Mouse (Mus musculus) neural tube, embryonic 12.5 days (tissue): ENCODE measurements around the gene Camk1d. TPM values are rescaled to one million over a fixed set of nuclear protein-coding genes. Genes with fewer than 3 reads are reported as not detected.

Source experiments
- ATAC-seq: fragments of 200-750 bp; cut with Nextera tagmentation; 2 replicates; pipeline ENCODE4 v1.8.0; 2017; ENCODE audit warnings: low read depth, mild to moderate bottlenecking, moderate TSS enrichment, moderate library complexity; ENCODE audit not compliant: low FRiP score
- H3K27ac ChIP-seq: fragments of 300-500 bp; sonication (generic); 2 replicates; pipeline ENCODE4 v1.5.1; 2016
- H3K27me3 ChIP-seq: fragments of 300-500 bp; sonication (generic); replicated peaks from 2 replicates; pipeline ENCODE4 v1.6.1; 2016; ENCODE audit warnings: mild to moderate bottlenecking
- H3K36me3 ChIP-seq: fragments of 300-500 bp; sonication (generic); 2 replicates; pipeline ENCODE4 v1.6.1; 2016; ENCODE audit warnings: mild to moderate bottlenecking
- H3K4me1 ChIP-seq: fragments of 300-500 bp; sonication (generic); 2 replicates; pipeline ENCODE4 v1.6.1; 2016
- H3K4me2 ChIP-seq: fragments of 300-500 bp; sonication (generic); replicated peaks from 2 replicates; pipeline ENCODE4 v1.6.1; 2016; ENCODE audit warnings: mild to moderate bottlenecking
- H3K4me3 ChIP-seq: fragments of 300-500 bp; sonication (generic); 2 replicates; pipeline ENCODE4 v1.5.1; 2016
- H3K9ac ChIP-seq: fragments of 300-500 bp; sonication (generic); 2 replicates; pipeline ENCODE4 v1.6.1; 2016; ENCODE audit warnings: mild to moderate bottlenecking
- H3K9me3 ChIP-seq: fragments of 300-500 bp; sonication (generic); 2 replicates; pipeline ENCODE4 v1.6.1; 2016; ENCODE audit warnings: mild to moderate bottlenecking
- WGBS: fragments of 180-500 bp; shearing (Covaris S2); methylation state at CpG from one replicate; pipeline ENCODE4 v1.1.7; 2016; 5-methylcytosine and 5-hydroxymethylcytosine counted together
- polyA plus RNA-seq: library from polyadenylated mRNA; unstranded; fragments of >200 nt; fragmentation: Nextera tagmentation; extraction: Ambion mirVana; gene quantifications from 2 replicates; pipeline ENCODE4 v1.2.1, GENCODE M21; 2016

The Camk1d gene
- polyA plus RNA-seq, 1 experiment from 2014 or later = 2.4 TPM

DNA sequence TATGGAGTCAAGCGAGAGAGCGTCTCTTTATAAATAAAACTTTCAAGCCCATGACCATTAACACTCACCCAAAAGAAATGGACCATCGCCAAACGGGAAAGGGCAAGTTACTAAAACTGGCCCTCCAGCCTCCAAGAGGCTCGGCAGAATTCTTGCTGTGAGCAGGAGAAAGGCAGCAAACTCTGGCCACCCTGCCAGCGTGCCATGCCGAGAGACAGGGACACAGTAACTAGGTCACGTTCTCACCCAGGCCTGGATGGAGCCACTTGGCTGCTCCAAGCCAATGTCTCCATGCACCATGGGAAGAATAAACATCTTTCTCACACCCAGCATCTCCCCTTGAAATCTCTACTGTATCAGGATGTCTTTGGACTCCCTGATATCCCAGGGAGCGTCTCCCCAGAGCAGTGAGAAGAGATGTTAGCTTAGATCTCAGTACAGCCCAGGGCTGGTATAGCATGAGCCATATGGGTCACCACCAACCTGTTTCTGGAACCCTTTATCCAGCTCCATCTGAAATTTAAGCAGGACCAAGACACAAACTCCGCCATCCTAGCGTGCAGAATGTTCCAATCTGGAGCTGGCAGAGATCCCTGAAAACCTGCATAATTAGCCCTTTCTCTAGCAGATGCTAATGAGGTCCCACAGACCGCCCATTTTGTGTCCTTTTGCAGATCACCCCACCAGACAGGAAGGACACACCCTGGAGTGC, 38.7 kb downstream of the Camk1d start:
- Histone ChIP-seq H3K9ac (no peak overlapping the region), H3K4me1 (peaks cover 10% of the 10 kb centered on the region; the same call in 1 of the 2 replicates), H3K27me3 (no peaks in the 10 kb centered on the region), H3K36me3 (no peaks in the 10 kb centered on the region), H3K4me2 (no peak overlapping the region), H3K27ac (no peak overlapping the region), H3K4me3 (no peak overlapping the region), H3K9me3 (no peaks in the 10 kb centered on the region)
- no peak for ATAC-seq
- 82% methylated on average over 12 of the region's 12 CpGs for WGBS

DNA sequence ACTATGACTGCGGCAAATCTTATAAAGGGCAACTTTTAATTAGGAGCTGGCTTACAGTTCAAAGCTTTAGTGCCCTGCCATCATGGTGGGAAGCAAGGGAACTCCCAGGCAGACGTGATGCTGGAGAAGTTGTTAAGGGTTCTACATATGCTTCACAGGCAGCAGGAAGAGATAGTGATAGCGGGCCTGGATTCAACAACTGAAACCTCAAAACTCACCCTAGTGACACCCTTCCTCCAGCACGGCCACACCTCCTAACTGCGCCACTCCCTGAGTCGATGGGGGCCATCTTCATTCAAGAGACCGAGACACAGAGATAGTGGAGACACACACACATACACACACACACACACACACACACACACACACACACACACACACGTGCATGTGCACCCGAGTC, 39.8 kb downstream of the Camk1d start:
- Histone ChIP-seq H3K27me3 (no peaks in the 10 kb centered on the region), H3K4me1 (peaks cover 8% of the 10 kb centered on the region; the same call in 1 of the 2 replicates), H3K9ac (no peak overlapping the region), H3K4me3 (no peak overlapping the region), H3K4me2 (no peak overlapping the region), H3K9me3 (no peaks in the 10 kb centered on the region), H3K27ac (no peak overlapping the region), H3K36me3 (no peaks in the 10 kb centered on the region)
- ATAC-seq = no peak
- 90% methylated on average over 9 of the region's 9 CpGs for WGBS

DNA sequence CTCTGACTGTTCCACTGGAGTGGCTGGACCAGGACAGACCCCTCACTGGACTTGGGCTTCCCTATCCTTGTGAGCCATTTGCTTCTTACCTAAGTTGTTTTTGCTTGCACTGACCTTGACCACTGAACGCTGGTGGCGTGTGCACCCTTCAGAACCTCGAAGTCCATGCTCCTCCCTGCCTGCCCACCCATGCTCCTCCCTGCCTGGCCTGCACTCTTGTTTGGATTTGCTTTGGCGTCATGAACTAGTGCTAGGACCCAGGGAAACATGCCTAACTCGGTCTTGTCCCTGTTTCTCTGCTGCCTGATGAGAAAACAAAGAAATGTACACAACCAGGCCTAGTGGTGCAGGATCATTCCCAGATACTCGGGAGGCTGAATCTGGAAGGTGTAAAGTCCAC, 40.5 kb downstream of the Camk1d start:
- ATAC-seq = no peak
- no peaks in the 10 kb centered on the region for H3K9me3 ChIP-seq
- H3K4me2 ChIP-seq = no peak overlapping the region
- H3K9ac ChIP-seq = no peak overlapping the region
- peaks cover 8% of the 10 kb centered on the region; the same call in 1 of the 2 replicates for H3K4me1 ChIP-seq
- H3K27me3 ChIP-seq = no peaks in the 10 kb centered on the region
- H3K27ac ChIP-seq = no peak overlapping the region
- no peak overlapping the region for H3K4me3 ChIP-seq
- no peaks in the 10 kb centered on the region for H3K36me3 ChIP-seq
- WGBS = 85% methylated on average over 6 of the region's 6 CpGs

DNA sequence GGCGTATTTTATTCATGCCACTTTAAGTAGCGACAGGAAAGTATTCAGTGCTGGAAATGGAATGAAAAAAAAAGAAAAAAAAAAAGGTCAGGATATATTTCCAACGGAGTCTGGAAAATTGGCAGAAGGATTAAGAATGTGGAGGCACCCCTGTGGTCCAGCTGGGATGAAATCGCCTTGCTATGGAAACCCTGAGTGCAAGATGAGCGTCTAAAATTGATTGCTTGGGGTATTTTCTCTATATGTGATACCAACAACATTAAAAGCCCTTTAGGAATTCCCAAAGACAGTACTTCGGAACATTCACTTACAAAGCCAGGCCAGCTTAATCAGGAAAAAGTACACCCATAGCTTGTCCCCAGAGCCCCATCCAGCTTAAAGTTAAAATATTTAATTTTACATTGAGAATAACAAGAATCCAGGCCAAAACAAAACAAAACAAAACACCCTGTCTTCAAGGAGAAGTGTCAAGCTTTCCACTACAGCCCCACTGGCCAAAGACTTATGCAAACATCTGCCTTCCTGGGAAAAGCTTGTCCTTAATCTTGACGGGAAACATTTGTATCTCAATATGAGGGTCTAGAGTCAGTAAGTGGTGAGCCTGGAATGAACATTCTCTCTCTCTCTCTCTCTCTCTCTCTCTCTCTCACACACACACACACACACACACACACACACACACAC, 41.3 kb downstream of the Camk1d start:
- Histone ChIP-seq H3K27me3 (no peaks in the 10 kb centered on the region), H3K4me2 (no peak overlapping the region), H3K4me1 (peaks cover 8% of the 10 kb centered on the region; the same call in 1 of the 2 replicates), H3K9ac (no peak overlapping the region), H3K9me3 (no peaks in the 10 kb centered on the region), H3K27ac (no peak overlapping the region), H3K36me3 (no peaks in the 10 kb centered on the region), H3K4me3 (no peak overlapping the region)
- 62% methylated on average over 7 of the region's 7 CpGs for WGBS
- no peak for ATAC-seq

DNA sequence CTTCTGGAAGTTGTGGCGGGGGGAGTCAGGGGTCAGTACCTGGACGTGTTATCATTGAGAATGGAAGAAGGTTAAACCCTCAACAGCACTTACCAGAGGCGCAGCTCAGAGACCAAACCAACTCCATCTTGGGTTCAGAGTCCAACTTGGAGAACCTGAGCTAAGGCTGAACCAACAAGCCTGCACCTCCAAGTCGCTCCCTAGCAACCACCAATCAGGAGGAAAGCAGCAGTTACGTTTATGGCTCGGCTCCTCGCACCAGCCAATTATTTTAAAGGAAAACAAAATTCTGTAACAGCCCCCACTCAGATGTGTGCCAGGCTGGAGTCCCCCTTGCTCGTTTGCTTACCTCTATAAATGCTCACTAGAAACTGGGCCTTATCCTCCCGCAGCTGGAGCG, 44.2 kb downstream of the Camk1d start:
- H3K4me1 ChIP-seq = no peaks in the 10 kb centered on the region; the same call in 1 of the 2 replicates
- no peak overlapping the region for H3K27ac ChIP-seq
- no peak overlapping the region for H3K4me2 ChIP-seq
- no peak for ATAC-seq
- no peaks in the 10 kb centered on the region for H3K36me3 ChIP-seq
- 92% methylated on average over 10 of the region's 10 CpGs for WGBS
- H3K9me3 ChIP-seq = no peaks in the 10 kb centered on the region
- H3K4me3 ChIP-seq = no peak overlapping the region
- H3K27me3 ChIP-seq = no peaks in the 10 kb centered on the region
- no peak overlapping the region for H3K9ac ChIP-seq

DNA sequence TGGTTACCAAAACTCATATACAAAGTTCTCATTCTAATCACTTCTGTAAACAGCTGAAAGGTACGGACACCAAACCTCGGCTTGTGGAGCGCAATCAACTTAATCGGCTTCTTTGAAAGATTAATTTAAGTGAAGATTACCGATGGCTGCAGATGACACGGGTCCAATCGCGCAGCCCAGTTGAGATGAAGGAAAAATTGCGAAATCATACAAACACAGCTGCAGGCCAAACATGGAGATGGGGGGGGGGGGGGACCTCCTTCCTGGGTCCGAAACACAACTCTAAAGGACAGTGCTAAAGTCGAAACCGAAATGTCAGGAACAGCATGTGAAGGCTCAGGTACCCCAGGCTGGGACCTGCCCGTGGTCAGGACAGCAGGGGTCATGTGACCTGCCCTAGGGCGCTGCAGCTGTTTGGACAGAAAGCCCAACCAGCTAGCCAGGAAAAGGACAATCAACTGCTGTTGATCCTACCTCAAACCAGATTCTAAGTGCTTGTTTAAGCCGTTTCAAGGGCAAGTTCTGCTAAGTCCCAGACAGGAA, 44.7 kb downstream of the Camk1d start:
- H3K36me3 ChIP-seq = no peaks in the 10 kb centered on the region
- no peaks in the 10 kb centered on the region for H3K27me3 ChIP-seq
- H3K9me3 ChIP-seq = no peaks in the 10 kb centered on the region
- no peak overlapping the region for H3K9ac ChIP-seq
- 90% methylated on average over 15 of the region's 15 CpGs for WGBS
- no peak overlapping the region for H3K4me2 ChIP-seq
- no peaks in the 10 kb centered on the region for H3K4me1 ChIP-seq
- H3K4me3 ChIP-seq = no peak overlapping the region
- H3K27ac ChIP-seq = no peak overlapping the region
- no peak for ATAC-seq

DNA sequence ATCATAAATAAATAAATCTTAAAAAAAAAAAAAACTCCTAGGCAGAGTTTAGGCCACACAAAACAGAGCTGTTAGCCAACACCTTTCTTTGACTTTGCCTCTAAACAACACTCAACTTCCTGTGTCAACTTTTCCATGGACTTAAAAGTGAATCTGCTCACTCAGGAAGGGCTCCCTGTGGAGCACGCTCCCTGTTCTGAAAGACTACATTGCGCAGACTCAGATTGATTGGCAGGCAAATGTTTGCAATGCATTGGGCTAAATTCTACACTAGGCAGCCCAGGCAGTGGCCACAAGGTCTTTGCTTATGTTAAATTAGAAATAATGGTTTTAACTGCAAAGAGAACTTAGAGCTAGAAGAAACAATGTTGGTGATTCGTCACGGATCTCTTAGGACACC, 45.4 kb downstream of the Camk1d start:
- no peak overlapping the region for H3K4me3 ChIP-seq
- H3K9me3 ChIP-seq = no peaks in the 10 kb centered on the region
- H3K27ac ChIP-seq = no peak overlapping the region
- H3K4me1 ChIP-seq = no peaks in the 10 kb centered on the region
- no peaks in the 10 kb centered on the region for H3K36me3 ChIP-seq
- no peak overlapping the region for H3K9ac ChIP-seq
- 86% methylated on average over 4 of the region's 4 CpGs for WGBS
- no peaks in the 10 kb centered on the region for H3K27me3 ChIP-seq
- ATAC-seq = no peak
- H3K4me2 ChIP-seq = no peak overlapping the region

DNA sequence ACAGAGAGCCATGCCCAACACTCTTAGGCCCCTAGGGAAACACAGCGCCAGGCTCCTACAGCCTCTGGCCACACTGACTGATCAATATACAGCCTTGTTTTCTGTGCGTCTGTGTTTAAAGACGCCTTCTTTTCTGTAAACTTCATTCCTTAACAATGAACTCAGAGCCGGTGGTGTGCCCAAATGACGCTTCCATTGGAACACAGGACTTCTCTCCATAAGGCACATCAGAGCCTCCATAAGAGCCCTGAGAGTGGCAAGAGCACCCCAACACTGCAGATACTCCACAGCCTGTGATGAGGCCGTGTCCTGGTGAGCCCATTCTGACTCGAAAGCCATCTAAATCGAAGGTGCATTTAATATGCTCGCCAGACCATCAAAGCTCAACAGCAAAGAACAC, 50.8 kb downstream of the Camk1d start:
- H3K27ac ChIP-seq = no peak overlapping the region
- no peaks in the 10 kb centered on the region for H3K9me3 ChIP-seq
- no peak for ATAC-seq
- no peak overlapping the region for H3K4me2 ChIP-seq
- 92% methylated on average over 9 of the region's 9 CpGs for WGBS
- H3K4me3 ChIP-seq = no peak overlapping the region
- H3K4me1 ChIP-seq = no peaks in the 10 kb centered on the region
- no peaks in the 10 kb centered on the region for H3K36me3 ChIP-seq
- no peaks in the 10 kb centered on the region for H3K27me3 ChIP-seq
- H3K9ac ChIP-seq = no peak overlapping the region

DNA sequence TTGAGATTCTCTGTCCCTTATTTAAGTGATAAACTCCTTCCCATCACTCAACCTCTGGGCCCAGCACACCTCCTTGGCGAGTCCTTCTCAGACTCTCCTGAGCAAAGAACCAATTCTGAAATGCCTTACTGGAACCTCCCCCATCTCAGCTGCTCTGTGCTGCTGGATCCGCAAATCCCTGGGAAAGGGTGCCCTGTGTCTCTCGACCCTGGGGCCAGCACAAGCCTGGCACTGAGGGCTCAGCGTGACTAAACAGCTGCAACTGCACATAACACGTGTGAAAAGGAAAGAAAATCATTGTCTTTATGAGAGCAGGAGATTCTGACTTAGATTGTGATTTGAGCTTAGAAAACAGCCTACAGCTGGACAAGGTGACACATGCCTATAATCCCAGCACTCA, 52.4 kb downstream of the Camk1d start:
- no peak overlapping the region for H3K4me2 ChIP-seq
- 72% methylated on average over 5 of the region's 5 CpGs for WGBS
- no peaks in the 10 kb centered on the region for H3K27me3 ChIP-seq
- H3K9ac ChIP-seq = no peak overlapping the region
- no peaks in the 10 kb centered on the region for H3K4me1 ChIP-seq
- ATAC-seq = no peak
- no peaks in the 10 kb centered on the region for H3K36me3 ChIP-seq
- no peak overlapping the region for H3K4me3 ChIP-seq
- no peaks in the 10 kb centered on the region for H3K9me3 ChIP-seq
- no peak overlapping the region for H3K27ac ChIP-seq

DNA sequence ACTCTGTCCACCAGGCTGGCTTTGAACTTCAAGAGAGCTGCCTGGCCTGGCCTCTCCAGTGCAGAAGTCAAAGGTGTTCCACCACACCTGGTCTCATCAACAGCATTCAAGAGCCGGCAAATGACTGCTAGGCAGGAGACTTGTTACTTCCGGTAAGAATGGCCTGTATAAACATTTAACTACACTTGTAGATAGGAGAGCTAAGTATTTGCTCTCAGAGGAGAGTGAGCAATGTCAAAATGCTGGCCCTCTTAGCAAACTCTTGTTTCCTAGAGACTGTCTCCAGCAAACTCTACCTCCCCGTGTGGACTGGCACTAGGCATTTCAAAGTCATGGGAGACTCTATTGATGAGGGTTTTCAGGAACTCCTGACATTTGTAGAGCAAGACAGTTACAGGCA, 56.3 kb downstream of the Camk1d start:
- Histone ChIP-seq H3K4me2 (no peak overlapping the region), H3K9ac (no peak overlapping the region), H3K36me3 (no peaks in the 10 kb centered on the region), H3K27ac (no peak overlapping the region), H3K4me3 (no peak overlapping the region), H3K9me3 (no peaks in the 10 kb centered on the region), H3K27me3 (no peaks in the 10 kb centered on the region), H3K4me1 (no peaks in the 10 kb centered on the region)
- 85% methylated on average over 3 of the region's 3 CpGs for WGBS
- no peak for ATAC-seq

DNA sequence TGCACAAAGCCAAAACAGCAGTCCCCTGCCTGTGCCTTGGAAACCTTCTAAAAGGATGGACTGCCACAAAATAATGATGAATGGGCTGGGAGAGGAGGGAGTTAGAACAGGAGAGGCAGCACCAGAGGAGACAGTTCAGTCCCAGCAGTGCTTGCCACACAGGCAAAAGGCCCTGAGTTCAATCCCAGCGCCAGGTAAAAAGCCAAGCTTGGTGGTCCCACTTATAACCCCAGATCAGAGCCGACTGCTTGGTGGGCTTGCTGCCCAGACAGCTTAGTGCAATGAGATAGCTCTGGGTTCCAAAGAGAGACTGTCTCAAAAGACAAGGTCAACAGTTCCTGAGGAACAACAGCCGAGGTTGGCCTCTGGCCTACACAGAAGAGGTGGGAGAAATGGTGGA, 58.0 kb downstream of the Camk1d start:
- Histone ChIP-seq H3K9me3 (no peaks in the 10 kb centered on the region), H3K27ac (no peak overlapping the region), H3K36me3 (no peaks in the 10 kb centered on the region), H3K27me3 (no peaks in the 10 kb centered on the region), H3K4me1 (no peaks in the 10 kb centered on the region), H3K4me3 (no peak overlapping the region), H3K4me2 (no peak overlapping the region), H3K9ac (no peak overlapping the region)
- WGBS = 90% methylated on average over 3 of the region's 3 CpGs
- ATAC-seq = no peak

DNA sequence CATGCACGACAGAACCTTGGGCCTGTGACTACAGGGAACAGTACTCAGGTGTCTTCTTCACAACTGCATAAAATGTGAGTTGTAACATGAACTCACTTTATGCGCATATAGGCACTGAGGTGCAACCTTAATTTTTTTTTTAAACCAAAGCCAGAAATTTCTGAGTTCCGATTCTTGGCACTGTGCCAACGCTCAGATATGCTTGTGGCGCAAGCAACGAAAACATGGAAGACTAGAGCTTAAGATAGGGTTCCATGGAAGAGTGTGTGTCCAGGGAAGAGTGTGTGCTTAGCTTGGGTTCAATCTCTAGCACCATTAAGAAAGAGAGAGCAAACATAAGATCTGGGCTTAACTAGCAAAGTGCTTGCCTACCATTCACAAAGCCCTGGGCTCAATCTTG, 62.2 kb downstream of the Camk1d start:
- Histone ChIP-seq H3K9me3 (no peaks in the 10 kb centered on the region), H3K4me1 (no peaks in the 10 kb centered on the region), H3K27ac (no peak overlapping the region), H3K4me2 (no peak overlapping the region), H3K9ac (no peak overlapping the region), H3K27me3 (no peaks in the 10 kb centered on the region), H3K4me3 (no peak overlapping the region), H3K36me3 (no peaks in the 10 kb centered on the region)
- WGBS = 95% methylated on average over 6 of the region's 6 CpGs
- ATAC-seq = no peak
